Mouse (Mus musculus): ENCODE measurements around the gene Syt12. TPM values are rescaled to one million over a fixed set of nuclear protein-coding genes. Genes with fewer than 3 reads are reported as not detected.

Syt12 gene
- polyA plus RNA-seq, 2 experiments, result 0.06 to 0.15 TPM

- peaks cover 33% of the 10 kb centered on the region for H3K27me3 ChIP-seq (ENCODE audit: control insufficient read depth, insufficient read depth, low read length)
- no peak for TF ChIP-seq CTCF (IDR thresholded peaks at IDR 0.05; ENCODE audit: low read depth)
- TF ChIP-seq EP300 (IDR thresholded peaks at IDR 0.05; ENCODE audit: low read depth), result no peak
- H3K27ac ChIP-seq, result no peak overlapping the region
- no peak overlapping the region for H3K9ac ChIP-seq (replicated peaks)
- H3K9me3 ChIP-seq (ENCODE audit: control insufficient read depth, low read length), result no peaks in the 10 kb centered on the region
- no peak overlapping the region for H3K4me3 ChIP-seq (ENCODE audit: insufficient read depth in 1 of 2, low read depth in 2 of 2, low read length in 2 of 2)
- H3K4me2 ChIP-seq (ENCODE audit: low read depth), result peak overlapping the region; percentile 32
- DNase-seq (ENCODE audit: low read depth in 3 of 3, low spot score in 3 of 3), result no peak
- no peak for ATAC-seq (ENCODE audit: insufficient read depth)
- peaks cover 0 to 8% of the 10 kb centered on the region in 2 experiments; a peak in 2 of 4 replicates for H3K4me1 ChIP-seq (replicated peaks; ENCODE audit: control insufficient read depth in 2 of 2, insufficient read depth in 2 of 2, low read length in 1 of 2)
- 10% methylated on average over 8 of the region's 8 CpGs for WGBS (ENCODE audit: insufficient replicate concordance)
- H3K36me3 ChIP-seq (replicated peaks; ENCODE audit: control insufficient read depth, insufficient read depth, low read depth), result no peaks in the 10 kb centered on the region
Measured at GRCm38 (mm10) chr19:4440222-4440621, 37.0 kb downstream of the Syt12 start.

- TF ChIP-seq EP300 (IDR thresholded peaks at IDR 0.05; ENCODE audit: low read depth) (no peak), CTCF (IDR thresholded peaks at IDR 0.05; ENCODE audit: low read depth) (0 out of 2 replicates have a peak, but pooled peaks have one; percentile 2)
- H3K9me3 ChIP-seq (ENCODE audit: control insufficient read depth, low read length), result no peaks in the 10 kb centered on the region
- H3K27me3 ChIP-seq (ENCODE audit: control insufficient read depth, insufficient read depth, low read length), result peaks cover 33% of the 10 kb centered on the region
- 3% methylated on average over 48 of the region's 51 CpGs for WGBS (ENCODE audit: insufficient replicate concordance)
- ATAC-seq (ENCODE audit: insufficient read depth), result peak; percentile 40
- H3K4me3 ChIP-seq (ENCODE audit: insufficient read depth in 1 of 2, low read depth in 2 of 2, low read length in 2 of 2), result peak within 1 kb of the TSS; percentile 46 to 55
- DNase-seq (ENCODE audit: low read depth in 3 of 3, low spot score in 3 of 3), result no peak
- H3K36me3 ChIP-seq (replicated peaks; ENCODE audit: control insufficient read depth, insufficient read depth, low read depth), result no peaks in the 10 kb centered on the region
- peak within 1 kb of the TSS; percentile 32 for H3K4me2 ChIP-seq (ENCODE audit: low read depth)
- no peak within 1 kb of the TSS for H3K27ac ChIP-seq
- H3K4me1 ChIP-seq (replicated peaks; ENCODE audit: control insufficient read depth in 2 of 2, insufficient read depth in 2 of 2, low read length in 1 of 2), result peaks cover 0 to 8% of the 10 kb centered on the region in 2 experiments; a peak in 2 of 4 replicates
- H3K9ac ChIP-seq (replicated peaks), result no peak within 1 kb of the TSS
Measured at GRCm38 (mm10) chr19:4439161-4439801, 38.0 kb downstream of the Syt12 start, which contains the start of gene Rhod. Gene Rhod, minus strand, starts transcription at chr19:4439432.

GRCm38 (mm10) chr19:4438791-4439160, 38.5 kb downstream of the Syt12 start:
- no peak overlapping the region for H3K27ac ChIP-seq
- ATAC-seq (ENCODE audit: insufficient read depth) (no peak), DNase-seq (ENCODE audit: low read depth in 3 of 3, low spot score in 3 of 3) (no peak)
- WGBS (ENCODE audit: insufficient replicate concordance), result 10% methylated on average over 8 of the region's 8 CpGs
- H3K9me3 ChIP-seq (ENCODE audit: control insufficient read depth, low read length), result no peaks in the 10 kb centered on the region
- peaks cover 33% of the 10 kb centered on the region for H3K27me3 ChIP-seq (ENCODE audit: control insufficient read depth, insufficient read depth, low read length)
- H3K4me3 ChIP-seq (ENCODE audit: insufficient read depth in 1 of 2, low read depth in 2 of 2, low read length in 2 of 2), result peak overlapping the region; percentile 46 to 55
- TF ChIP-seq EP300 (IDR thresholded peaks at IDR 0.05; ENCODE audit: low read depth), result no peak
- TF ChIP-seq CTCF (IDR thresholded peaks at IDR 0.05; ENCODE audit: low read depth), result no peak
- H3K4me1 ChIP-seq (replicated peaks; ENCODE audit: control insufficient read depth in 2 of 2, insufficient read depth in 2 of 2, low read length in 1 of 2), result peaks cover 0 to 8% of the 10 kb centered on the region in 2 experiments; a peak in 2 of 4 replicates
- peak overlapping the region; percentile 32 for H3K4me2 ChIP-seq (ENCODE audit: low read depth)
- H3K9ac ChIP-seq (replicated peaks), result no peak overlapping the region
- H3K36me3 ChIP-seq (replicated peaks; ENCODE audit: control insufficient read depth, insufficient read depth, low read depth), result no peaks in the 10 kb centered on the region

GRCm38 (mm10) chr19:4437886-4438285, 39.4 kb downstream of the Syt12 start:
- no peak overlapping the region for H3K27ac ChIP-seq
- peaks cover 33% of the 10 kb centered on the region for H3K27me3 ChIP-seq (ENCODE audit: control insufficient read depth, insufficient read depth, low read length)
- no peaks in the 10 kb centered on the region for H3K36me3 ChIP-seq (replicated peaks; ENCODE audit: control insufficient read depth, insufficient read depth, low read depth)
- H3K4me1 ChIP-seq (replicated peaks; ENCODE audit: control insufficient read depth in 2 of 2, insufficient read depth in 2 of 2, low read length in 1 of 2), result peaks cover 0 to 8% of the 10 kb centered on the region in 2 experiments; a peak in 2 of 4 replicates
- H3K4me3 ChIP-seq (ENCODE audit: insufficient read depth in 1 of 2, low read depth in 2 of 2, low read length in 2 of 2), result no peak overlapping the region
- H3K9me3 ChIP-seq (ENCODE audit: control insufficient read depth, low read length), result no peaks in the 10 kb centered on the region
- H3K9ac ChIP-seq (replicated peaks), result no peak overlapping the region
- ATAC-seq (ENCODE audit: insufficient read depth), result no peak
- 19% methylated on average over 6 of the region's 6 CpGs for WGBS (ENCODE audit: insufficient replicate concordance)
- TF ChIP-seq EP300 (IDR thresholded peaks at IDR 0.05; ENCODE audit: low read depth), result no peak
- no peak for TF ChIP-seq CTCF (IDR thresholded peaks at IDR 0.05; ENCODE audit: low read depth)
- DNase-seq (ENCODE audit: low read depth in 3 of 3, low spot score in 3 of 3), result no peak
- no peak overlapping the region for H3K4me2 ChIP-seq (ENCODE audit: low read depth)

GRCm38 (mm10) chr19:4436254-4436653, 41.0 kb downstream of the Syt12 start:
- no peaks in the 10 kb centered on the region; a peak in 1 of 4 replicates for H3K4me1 ChIP-seq (replicated peaks; ENCODE audit: control insufficient read depth in 2 of 2, insufficient read depth in 2 of 2, low read length in 1 of 2)
- no peak overlapping the region for H3K4me3 ChIP-seq (ENCODE audit: insufficient read depth in 1 of 2, low read depth in 2 of 2, low read length in 2 of 2)
- ATAC-seq (ENCODE audit: insufficient read depth) (no peak), DNase-seq (ENCODE audit: low read depth in 3 of 3, low spot score in 3 of 3) (no peak)
- no peak overlapping the region for H3K27ac ChIP-seq
- H3K36me3 ChIP-seq (replicated peaks; ENCODE audit: control insufficient read depth, insufficient read depth, low read depth), result no peaks in the 10 kb centered on the region
- H3K9ac ChIP-seq (replicated peaks), result no peak overlapping the region
- no peaks in the 10 kb centered on the region for H3K9me3 ChIP-seq (ENCODE audit: control insufficient read depth, low read length)
- TF ChIP-seq EP300 (IDR thresholded peaks at IDR 0.05; ENCODE audit: low read depth) (no peak), CTCF (IDR thresholded peaks at IDR 0.05; ENCODE audit: low read depth) (no peak)
- H3K4me2 ChIP-seq (ENCODE audit: low read depth), result no peak overlapping the region
- 48% methylated on average over 3 of the region's 3 CpGs for WGBS (ENCODE audit: insufficient replicate concordance)
- peaks cover 33% of the 10 kb centered on the region for H3K27me3 ChIP-seq (ENCODE audit: control insufficient read depth, insufficient read depth, low read length)
